Mouse (Mus musculus): Measurements from ENCODE around the gene Gm12185. TPM values are rescaled to one million over a fixed set of nuclear protein-coding genes. Genes with fewer than 3 reads are reported as not detected.
A peak's percentile ranks its signal among the peaks of the same experiment; 100 is the strongest.
"Not testable (repeated sequence)": the region's sequence is repeated elsewhere in the genome, so short reads cannot be mapped to it uniquely, and the experiment has no call there.

Gene Gm12185
- polyA plus RNA-seq, 1 experiment from 2014 or later = not detected

DNA sequence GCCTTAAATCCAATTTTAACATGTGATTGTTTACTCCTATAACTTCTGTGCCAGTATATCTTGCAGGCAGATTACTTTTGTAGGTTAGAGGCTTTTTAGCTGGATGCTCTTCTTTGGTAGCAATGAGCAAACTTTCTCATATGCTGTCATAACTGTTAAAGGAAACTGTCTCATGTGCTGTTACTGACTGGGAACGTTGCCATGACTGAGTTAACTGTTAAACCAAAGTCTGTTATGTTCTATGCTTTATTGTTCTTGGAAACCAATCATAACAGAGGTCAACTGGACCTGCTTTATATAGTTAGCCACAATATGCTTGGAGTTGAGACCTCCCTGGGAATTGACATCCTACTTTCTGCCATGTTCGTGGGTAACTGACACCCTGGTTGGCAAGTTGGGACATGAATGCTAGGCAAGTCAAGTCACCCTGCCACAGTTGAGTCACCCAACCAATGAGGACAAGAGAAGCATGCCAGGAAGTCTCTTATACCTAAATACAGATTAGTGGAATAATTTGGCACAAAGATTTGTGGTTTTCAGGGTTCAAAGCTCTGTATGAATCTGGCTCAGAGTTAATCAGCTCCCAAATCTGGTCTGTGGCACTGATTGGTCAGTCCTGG is 93.1 kb downstream of the Gm12185 start:
- Histone ChIP-seq H3K27me3 (ENCODE audit: control insufficient read depth, insufficient read depth, low read length) (no peaks in the 10 kb centered on the region), H3K4me1 (replicated peaks; ENCODE audit: control insufficient read depth, insufficient read depth, low read length) (no peaks in the 10 kb centered on the region), H3K4me3 (replicated peaks; ENCODE audit: low read length) (no peak overlapping the region), H3K9me3 (ENCODE audit: control insufficient read depth, low read length) (no peaks in the 10 kb centered on the region), H3K27ac (no peak overlapping the region), H3K36me3 (replicated peaks; ENCODE audit: control insufficient read depth, insufficient read depth) (no peaks in the 10 kb centered on the region), H3K4me2 (replicated peaks) (no peak overlapping the region), H3K9ac (no peak overlapping the region)
- ATAC-seq (ENCODE audit: low FRiP score) (no peak), DNase-seq (ENCODE audit: low spot score) (no peak)
- WGBS = 81% methylated on average over 2 of the region's 2 CpGs

DNA sequence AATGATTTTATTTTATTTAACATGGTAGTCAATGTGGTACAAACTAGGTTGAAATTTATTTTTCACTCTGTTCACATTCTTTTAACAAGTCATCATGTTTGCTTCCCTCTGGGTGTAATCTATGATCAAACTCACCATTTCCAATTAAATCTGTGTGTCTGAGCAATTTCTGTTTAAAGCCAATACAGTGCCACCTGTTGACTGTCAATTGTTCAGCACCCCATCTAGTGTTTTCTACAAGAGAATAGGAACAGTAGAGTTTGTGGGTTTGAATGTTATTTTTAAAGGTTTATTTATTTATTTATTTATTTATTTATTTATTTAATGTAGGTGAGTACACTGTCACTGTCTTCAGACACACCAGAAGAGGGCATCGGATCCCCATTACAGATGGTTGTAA is 115.3 kb downstream of the Gm12185 start:
- ATAC-seq (ENCODE audit: low FRiP score) = no peak
- Histone ChIP-seq H3K9me3 (ENCODE audit: control insufficient read depth, low read length) (no peaks in the 10 kb centered on the region), H3K27ac (no peak overlapping the region), H3K4me3 (replicated peaks; ENCODE audit: low read length) (no peak overlapping the region), H3K4me1 (replicated peaks; ENCODE audit: control insufficient read depth, insufficient read depth, low read length) (peaks cover 3% of the 10 kb centered on the region), H3K9ac (no peak overlapping the region), H3K4me2 (replicated peaks) (no peak overlapping the region), H3K36me3 (replicated peaks; ENCODE audit: control insufficient read depth, insufficient read depth) (no peaks in the 10 kb centered on the region), H3K27me3 (ENCODE audit: control insufficient read depth, insufficient read depth, low read length) (peaks cover 8% of the 10 kb centered on the region; the same call in 1 of the 2 replicates)
- 95% methylated on average over 1 of the region's 1 CpGs for WGBS
- DNase-seq (ENCODE audit: low spot score) = no peak

DNA sequence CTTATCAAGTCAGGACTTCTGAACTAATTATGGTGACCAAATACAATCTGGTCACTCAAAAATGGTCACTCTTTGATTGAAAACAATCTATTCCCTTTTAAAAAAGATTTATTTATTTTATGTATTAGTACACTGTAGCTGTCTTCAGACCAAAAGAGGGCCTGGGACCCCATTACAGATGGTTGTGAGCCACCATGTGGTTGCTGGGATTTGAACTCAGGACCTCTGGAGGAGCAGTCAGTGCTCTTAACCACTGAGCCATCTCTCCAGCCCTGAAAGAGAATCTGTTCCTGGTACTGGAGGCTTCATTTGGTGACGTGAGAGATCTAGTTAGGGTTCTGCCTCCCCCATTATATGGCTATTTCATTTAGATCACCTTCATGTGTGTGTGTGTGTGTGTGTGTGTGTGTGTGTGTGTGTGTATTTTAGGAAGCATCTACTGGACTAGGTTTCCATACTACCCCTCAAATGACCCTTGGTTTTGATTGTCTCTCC is 116.6 kb downstream of the Gm12185 start:
- H3K9me3 ChIP-seq (ENCODE audit: control insufficient read depth, low read length); H3K4me2 ChIP-seq (replicated peaks); H3K36me3 ChIP-seq (replicated peaks; ENCODE audit: control insufficient read depth, insufficient read depth); H3K4me3 ChIP-seq (replicated peaks; ENCODE audit: low read length); H3K9ac ChIP-seq; H3K27ac ChIP-seq; ATAC-seq (ENCODE audit: low FRiP score); DNase-seq (ENCODE audit: low spot score); H3K27me3 ChIP-seq (ENCODE audit: control insufficient read depth, insufficient read depth, low read length): not testable (repeated sequence)
- H3K4me1 ChIP-seq (replicated peaks; ENCODE audit: control insufficient read depth, insufficient read depth, low read length) = peaks cover 15% of the 10 kb centered on the region
- 71% methylated on average over 1 of the region's 1 CpGs for WGBS

DNA sequence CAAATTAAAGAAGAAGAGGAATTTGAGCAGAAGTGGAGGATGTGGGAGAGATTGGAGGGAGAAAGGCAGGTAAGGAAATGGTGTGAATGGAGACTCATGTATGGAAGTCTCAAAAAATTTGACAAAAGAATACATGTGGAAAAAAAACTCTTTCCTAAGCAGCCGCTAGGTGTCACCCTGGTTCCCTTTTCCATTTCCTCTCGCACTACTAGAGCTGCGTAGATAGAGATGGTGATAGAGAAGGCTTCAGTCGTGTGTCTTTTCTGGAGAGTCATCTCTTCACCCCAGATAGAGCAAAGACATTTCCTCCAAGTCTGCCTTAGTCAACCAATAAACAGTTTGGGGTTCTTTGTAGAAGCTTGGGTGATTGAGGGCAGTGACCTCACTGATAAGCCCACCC is 117.6 kb downstream of the Gm12185 start:
- Histone ChIP-seq H3K4me2 (replicated peaks) (no peak overlapping the region), H3K9ac (no peak overlapping the region), H3K4me3 (replicated peaks; ENCODE audit: low read length) (no peak overlapping the region), H3K9me3 (ENCODE audit: control insufficient read depth, low read length) (no peaks in the 10 kb centered on the region), H3K27ac (no peak overlapping the region), H3K36me3 (replicated peaks; ENCODE audit: control insufficient read depth, insufficient read depth) (no peaks in the 10 kb centered on the region), H3K27me3 (ENCODE audit: control insufficient read depth, insufficient read depth, low read length) (peaks cover 8% of the 10 kb centered on the region; the same call in 1 of the 2 replicates), H3K4me1 (replicated peaks; ENCODE audit: control insufficient read depth, insufficient read depth, low read length) (peaks cover 15% of the 10 kb centered on the region)
- ATAC-seq (ENCODE audit: low FRiP score) (0 out of 2 replicates have a peak, but pooled peaks have one; percentile 46), DNase-seq (ENCODE audit: low spot score) (peak; percentile 82)
- WGBS = 0% methylated on average over 4 of the region's 4 CpGs

DNA sequence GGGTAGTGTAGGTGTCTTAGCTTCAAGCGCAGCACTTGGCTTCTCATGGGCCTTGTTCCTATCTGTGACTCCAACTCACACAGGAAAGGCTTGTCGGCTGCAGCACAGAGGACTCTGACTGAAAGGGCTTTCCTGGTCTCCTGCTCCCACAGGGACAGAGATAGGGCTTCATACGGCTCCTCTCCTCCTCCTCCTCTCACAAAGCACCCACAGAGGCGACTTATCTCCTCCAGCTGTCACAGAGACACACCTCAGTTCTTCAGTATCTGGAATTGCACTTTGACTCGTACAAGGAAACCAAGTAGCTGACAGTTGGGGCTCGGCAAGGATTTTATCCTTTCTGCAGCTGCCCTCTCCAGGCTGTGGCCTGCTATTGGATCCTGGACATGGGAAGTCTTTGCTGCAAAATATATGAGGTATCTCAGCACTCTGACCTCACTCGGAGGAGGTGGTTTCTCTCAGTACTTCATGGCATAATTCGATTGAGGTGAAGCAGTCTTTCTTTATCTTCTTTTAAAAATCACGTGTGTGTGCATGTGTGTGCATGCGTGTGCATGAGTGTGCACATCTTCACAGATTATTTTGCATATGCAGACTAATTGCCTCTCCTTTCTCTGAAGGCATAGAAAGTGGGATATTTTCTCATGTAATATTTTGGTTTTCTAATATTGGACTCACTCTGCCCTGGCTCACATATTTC is 118.3 kb downstream of the Gm12185 start:
- H3K4me2 ChIP-seq (replicated peaks) = no peak overlapping the region
- H3K9me3 ChIP-seq (ENCODE audit: control insufficient read depth, low read length) = no peaks in the 10 kb centered on the region
- H3K4me3 ChIP-seq (replicated peaks; ENCODE audit: low read length) = no peak overlapping the region
- peaks cover 8% of the 10 kb centered on the region; the same call in 1 of the 2 replicates for H3K27me3 ChIP-seq (ENCODE audit: control insufficient read depth, insufficient read depth, low read length)
- no peak overlapping the region for H3K9ac ChIP-seq
- H3K4me1 ChIP-seq (replicated peaks; ENCODE audit: control insufficient read depth, insufficient read depth, low read length) = peaks cover 15% of the 10 kb centered on the region
- ATAC-seq (ENCODE audit: low FRiP score) (no peak), DNase-seq (ENCODE audit: low spot score) (no peak)
- WGBS = 75% methylated on average over 10 of the region's 10 CpGs
- no peaks in the 10 kb centered on the region for H3K36me3 ChIP-seq (replicated peaks; ENCODE audit: control insufficient read depth, insufficient read depth)
- H3K27ac ChIP-seq = no peak overlapping the region

DNA sequence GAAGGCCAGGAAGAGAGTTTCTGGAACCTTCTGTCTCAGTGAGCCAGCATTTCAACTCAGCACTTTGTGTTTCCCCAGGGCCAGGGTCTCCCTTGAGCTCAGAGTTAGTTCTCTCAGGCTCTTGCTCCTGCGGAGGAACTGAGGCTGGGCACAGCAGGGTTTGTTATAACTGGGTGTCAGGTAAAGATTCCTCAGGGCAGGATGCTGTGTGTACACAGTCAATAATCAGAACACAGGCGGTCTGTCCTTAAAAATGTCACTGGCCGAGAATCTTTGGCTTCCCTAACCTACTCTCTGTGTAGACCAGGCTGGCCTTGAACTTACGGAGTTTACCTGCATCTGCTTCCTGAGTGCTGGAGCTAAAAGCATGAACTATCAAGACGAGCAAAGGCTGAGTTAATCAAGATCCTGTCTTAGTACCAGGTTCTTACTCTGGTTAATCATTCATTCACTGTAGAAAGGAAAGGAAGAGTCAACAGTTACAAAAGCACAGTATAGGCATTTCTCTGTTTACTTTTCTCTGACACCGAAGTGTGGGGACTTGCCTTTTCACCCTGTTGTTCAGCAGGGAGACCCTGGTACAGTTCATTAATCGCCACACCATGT is 119.2 kb downstream of the Gm12185 start:
- no peaks in the 10 kb centered on the region for H3K36me3 ChIP-seq (replicated peaks; ENCODE audit: control insufficient read depth, insufficient read depth)
- no peak for DNase-seq (ENCODE audit: low spot score)
- H3K4me3 ChIP-seq (replicated peaks; ENCODE audit: low read length) = no peak overlapping the region
- WGBS = 79% methylated on average over 7 of the region's 7 CpGs
- H3K9ac ChIP-seq = no peak overlapping the region
- no peaks in the 10 kb centered on the region for H3K9me3 ChIP-seq (ENCODE audit: control insufficient read depth, low read length)
- H3K27ac ChIP-seq = no peak overlapping the region
- H3K4me1 ChIP-seq (replicated peaks; ENCODE audit: control insufficient read depth, insufficient read depth, low read length) = peaks cover 15% of the 10 kb centered on the region
- ATAC-seq (ENCODE audit: low FRiP score) = no peak
- H3K4me2 ChIP-seq (replicated peaks) = no peak overlapping the region
- peaks cover 8% of the 10 kb centered on the region; the same call in 1 of the 2 replicates for H3K27me3 ChIP-seq (ENCODE audit: control insufficient read depth, insufficient read depth, low read length)

DNA sequence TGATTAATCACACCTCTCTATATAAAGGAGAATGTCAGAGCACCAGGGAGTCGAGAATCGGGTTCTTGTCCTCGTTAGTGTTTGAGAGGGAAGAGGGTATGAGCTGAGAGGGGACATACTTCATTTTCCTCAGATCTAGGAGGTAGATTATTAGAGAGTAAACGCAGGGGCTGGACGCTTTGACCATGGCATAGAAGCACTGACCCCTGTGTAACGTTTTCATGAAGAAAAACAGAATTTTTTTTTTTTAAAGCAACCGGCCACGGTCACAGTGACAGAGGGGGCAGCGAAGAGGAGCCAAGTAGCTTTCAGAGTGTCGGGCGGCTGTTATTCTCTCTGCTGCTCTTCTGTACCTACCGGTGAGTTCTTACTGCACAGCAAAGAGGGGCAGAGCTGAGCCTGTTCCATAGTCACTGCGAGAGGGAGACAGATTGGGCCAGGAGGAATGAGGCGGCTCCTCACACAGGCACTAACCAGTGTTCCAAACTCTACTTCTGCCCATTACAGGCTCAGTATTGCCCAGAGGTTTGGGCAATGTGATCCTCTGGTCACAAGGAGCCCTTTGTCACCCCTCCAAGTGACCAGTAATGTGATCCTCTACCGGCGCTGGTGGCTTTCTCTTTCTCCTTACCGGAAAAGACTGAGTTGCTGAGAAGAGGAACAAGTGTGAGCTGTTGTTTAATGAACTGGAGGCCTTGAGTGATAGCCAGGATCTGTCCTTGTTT is 120.0 kb downstream of the Gm12185 start:
- Histone ChIP-seq H3K27me3 (ENCODE audit: control insufficient read depth, insufficient read depth, low read length) (peaks cover 8% of the 10 kb centered on the region; the same call in 1 of the 2 replicates), H3K36me3 (replicated peaks; ENCODE audit: control insufficient read depth, insufficient read depth) (no peaks in the 10 kb centered on the region), H3K4me1 (replicated peaks; ENCODE audit: control insufficient read depth, insufficient read depth, low read length) (peaks cover 15% of the 10 kb centered on the region), H3K9me3 (ENCODE audit: control insufficient read depth, low read length) (no peaks in the 10 kb centered on the region), H3K9ac (peak overlapping the region; percentile 54), H3K27ac (no peak overlapping the region), H3K4me3 (replicated peaks; ENCODE audit: low read length) (peak overlapping the region; percentile 38), H3K4me2 (replicated peaks) (peak overlapping the region; percentile 60)
- WGBS = 14% methylated on average over 17 of the region's 17 CpGs
- no peak for DNase-seq (ENCODE audit: low spot score)
- no peak for ATAC-seq (ENCODE audit: low FRiP score)

DNA sequence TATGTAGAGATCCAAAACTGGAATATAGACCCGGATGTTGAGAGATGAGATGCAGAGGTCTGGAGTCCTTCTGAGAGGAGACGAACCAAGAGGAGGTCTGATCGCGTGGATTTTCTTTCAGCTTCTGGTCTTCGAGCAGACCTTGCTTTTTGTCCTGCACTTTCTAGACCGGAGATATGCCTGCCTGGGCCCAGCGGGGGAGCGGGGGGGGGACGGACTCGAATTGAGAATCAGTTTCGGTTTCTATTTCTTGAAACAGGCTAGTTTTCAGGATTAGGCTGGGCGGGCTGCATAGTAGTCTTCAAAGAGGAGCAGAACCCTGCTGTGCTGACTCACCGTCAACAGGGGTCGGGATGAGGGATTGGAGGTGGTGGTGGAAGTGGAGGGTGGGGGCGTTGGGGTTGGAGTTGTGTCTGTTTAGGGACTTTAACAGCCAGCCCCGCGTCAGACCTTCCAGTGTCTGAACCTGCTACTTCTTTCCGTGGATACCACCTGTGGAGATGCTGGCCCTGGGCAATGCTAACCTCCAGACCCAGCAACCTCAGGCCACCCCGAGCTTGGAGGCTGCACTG is 120.7 kb downstream of the Gm12185 start, which contains the start of gene Irgm1:
Gene Irgm1 (minus strand): TSS at position 483 of the 572 bp plus-strand sequence.
- peak within 1 kb of the TSS; percentile 60 for H3K4me2 ChIP-seq (replicated peaks)
- no peaks in the 10 kb centered on the region for H3K9me3 ChIP-seq (ENCODE audit: control insufficient read depth, low read length)
- no peak within 1 kb of the TSS for H3K27ac ChIP-seq
- H3K36me3 ChIP-seq (replicated peaks; ENCODE audit: control insufficient read depth, insufficient read depth) = no peaks in the 10 kb centered on the region
- peaks cover 8% of the 10 kb centered on the region; the same call in 1 of the 2 replicates for H3K27me3 ChIP-seq (ENCODE audit: control insufficient read depth, insufficient read depth, low read length)
- peak within 1 kb of the TSS; percentile 38 for H3K4me3 ChIP-seq (replicated peaks; ENCODE audit: low read length)
- DNase-seq (ENCODE audit: low spot score) (peak; percentile 53), ATAC-seq (ENCODE audit: low FRiP score) (peak; percentile 18)
- peak within 1 kb of the TSS; percentile 54 for H3K9ac ChIP-seq
- peaks cover 15% of the 10 kb centered on the region for H3K4me1 ChIP-seq (replicated peaks; ENCODE audit: control insufficient read depth, insufficient read depth, low read length)
- WGBS = 2% methylated on average over 19 of the region's 19 CpGs
